Mouse (Mus musculus) urinary bladder, postnatal 10 days (tissue): ENCODE data around the gene Gm20388.

Source experiments
- DNase-seq: peaks from one replicate; pipeline ENCODE4 v3.0.0; 2022; ENCODE audit warnings: low spot score

Gene Gm20388

GRCm38 (mm10) chr8:124033400-124033799 lies 4122.8 kb downstream of the Gm20388 start:
- no peak for DNase-seq

- no peak for DNase-seq
These were observed 4127.5 kb downstream of the Gm20388 start for GRCm38 (mm10) chr8:124038121-124038520.

DNA sequence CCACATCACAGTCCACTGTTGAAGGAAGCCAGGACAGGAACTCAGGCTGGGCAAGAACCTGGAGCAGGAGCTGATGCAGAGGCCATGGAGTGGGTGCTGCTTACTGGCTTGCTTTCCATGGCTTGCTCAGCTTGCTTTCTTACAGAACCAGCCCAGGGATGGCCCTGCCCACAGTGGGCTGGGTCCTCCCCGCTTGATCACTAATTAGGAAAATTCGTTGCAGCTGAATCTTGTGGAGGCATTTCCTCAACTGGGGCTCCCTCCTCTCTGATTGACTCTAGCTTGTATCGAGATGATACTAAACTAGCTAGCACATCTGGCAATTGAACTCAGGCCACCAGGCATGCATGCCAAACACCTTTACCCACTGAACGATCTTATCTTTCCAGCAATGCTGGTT lies 4128.7 kb downstream of the Gm20388 start:
- DNase-seq: no peak

- DNase-seq: no peak
These were observed 4131.6 kb downstream of the Gm20388 start for GRCm38 (mm10) chr8:124042201-124042600.

GRCm38 (mm10) chr8:124044421-124044820 lies 4133.8 kb downstream of the Gm20388 start:
- DNase-seq: no peak

GRCm38 (mm10) chr8:124044931-124045330 lies 4134.3 kb downstream of the Gm20388 start:
- DNase-seq: no peak

GRCm38 (mm10) chr8:124045856-124046255 lies 4135.2 kb downstream of the Gm20388 start:
- no peak for DNase-seq

DNA sequence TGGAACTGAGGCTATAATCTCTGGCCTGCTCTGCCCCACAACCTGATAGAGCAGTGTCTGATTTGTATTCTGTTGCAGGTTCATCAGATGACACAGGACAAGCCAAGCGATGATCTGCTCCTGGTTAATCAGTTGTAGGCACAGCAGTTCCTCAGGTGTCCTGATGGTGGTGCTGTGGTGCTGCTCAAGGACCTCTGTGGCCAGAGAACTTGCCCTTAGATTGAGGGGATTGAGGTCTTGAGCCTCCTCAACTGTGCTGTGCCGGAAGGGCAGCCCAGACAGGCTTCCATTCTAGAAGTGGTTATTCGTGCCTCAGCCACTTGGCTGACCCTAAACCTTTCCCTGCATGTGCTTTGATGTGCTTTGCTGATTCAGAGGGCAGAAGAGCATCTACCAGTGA lies 4141.5 kb downstream of the Gm20388 start:
- DNase-seq: no peak

DNA sequence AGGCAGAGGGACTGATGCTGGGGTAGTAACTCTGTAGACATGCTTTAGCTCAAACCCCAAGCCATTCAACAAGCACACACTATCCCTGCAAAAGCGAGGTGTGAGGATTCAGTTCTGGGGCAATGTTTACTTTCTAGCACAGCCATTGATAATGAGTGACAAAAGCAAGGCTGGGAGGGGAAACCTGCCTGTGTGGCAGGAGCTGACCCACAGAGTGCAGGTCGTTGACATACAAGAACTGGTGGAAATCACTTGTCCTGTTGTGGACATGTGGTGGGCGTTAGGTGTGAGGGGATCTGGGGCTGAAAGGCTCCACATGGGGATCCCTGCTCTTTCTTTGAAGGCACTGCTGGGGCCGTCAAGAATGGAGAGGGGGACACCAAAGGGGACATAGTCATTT lies 4141.9 kb downstream of the Gm20388 start:
- no peak for DNase-seq

GRCm38 (mm10) chr8:124056832-124057655 lies 4146.4 kb downstream of the Gm20388 start:
- no peak for DNase-seq

DNA sequence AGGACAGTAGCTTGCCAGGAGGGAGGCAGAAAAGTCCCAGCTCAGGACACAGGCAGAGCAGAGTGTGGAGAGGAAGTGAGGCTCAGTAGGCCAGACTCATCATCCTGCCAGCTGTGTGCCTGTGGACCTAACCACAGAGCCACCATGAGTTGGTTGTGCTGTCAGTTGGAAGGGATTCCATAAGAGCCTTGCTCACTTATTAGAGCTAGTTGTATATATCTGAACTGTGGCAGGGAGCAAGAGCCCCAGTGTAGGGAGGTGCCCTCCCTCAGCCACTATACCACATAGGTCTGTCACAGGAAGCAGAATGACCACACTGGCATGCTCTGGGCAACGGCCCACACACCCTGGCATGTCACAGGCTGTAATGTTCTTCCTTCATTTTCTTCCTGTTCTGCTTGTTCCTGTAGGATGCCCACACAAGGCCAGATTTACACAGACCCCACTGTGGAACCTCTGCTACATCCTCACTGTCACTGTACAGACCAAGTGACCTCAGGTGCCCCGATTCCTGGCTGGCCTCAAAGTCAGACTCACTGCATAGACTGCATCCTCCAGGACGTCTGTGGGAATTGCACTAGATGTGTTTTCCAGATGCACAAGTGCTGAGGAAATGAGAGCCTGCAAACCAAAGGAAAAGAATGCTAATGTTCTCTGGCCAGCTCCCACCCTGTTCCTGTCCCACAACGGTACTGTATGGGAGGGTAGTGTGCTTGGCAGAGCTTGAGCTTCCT lies 4155.9 kb downstream of the Gm20388 start:
- no peak for DNase-seq

DNA sequence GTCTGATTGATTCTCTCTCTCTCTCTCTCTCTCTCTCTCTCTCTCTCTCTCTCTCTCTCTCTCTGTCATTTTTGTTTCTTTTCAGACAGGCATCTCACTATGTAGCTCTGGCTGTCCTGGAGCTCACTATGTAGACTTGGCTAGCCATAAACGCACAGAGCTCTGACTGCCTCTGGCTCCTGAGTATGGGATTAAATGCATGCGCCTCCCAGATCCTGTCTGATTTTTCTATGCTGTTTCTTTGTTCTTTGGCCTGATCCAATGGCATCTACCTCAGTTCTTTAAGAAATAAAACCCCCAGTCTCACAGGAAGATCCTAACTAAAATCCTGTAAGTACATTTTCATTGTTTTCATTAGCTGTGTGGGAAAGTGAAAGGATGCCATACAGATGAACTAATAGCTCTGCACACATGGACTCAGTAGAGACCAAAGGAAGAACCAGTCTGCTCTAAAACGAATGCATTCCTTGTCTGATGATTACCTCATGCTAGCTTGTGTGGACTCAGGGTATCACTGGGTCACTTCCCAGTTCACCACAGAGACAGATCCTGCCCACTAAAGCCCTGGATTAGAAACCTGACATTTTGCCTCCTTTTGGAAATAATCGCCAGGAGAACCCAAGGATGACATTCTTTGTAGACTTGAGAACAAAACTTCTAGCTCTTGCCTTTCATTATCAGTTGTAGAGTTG lies 4156.6 kb downstream of the Gm20388 start:
- DNase-seq: no peak

DNA sequence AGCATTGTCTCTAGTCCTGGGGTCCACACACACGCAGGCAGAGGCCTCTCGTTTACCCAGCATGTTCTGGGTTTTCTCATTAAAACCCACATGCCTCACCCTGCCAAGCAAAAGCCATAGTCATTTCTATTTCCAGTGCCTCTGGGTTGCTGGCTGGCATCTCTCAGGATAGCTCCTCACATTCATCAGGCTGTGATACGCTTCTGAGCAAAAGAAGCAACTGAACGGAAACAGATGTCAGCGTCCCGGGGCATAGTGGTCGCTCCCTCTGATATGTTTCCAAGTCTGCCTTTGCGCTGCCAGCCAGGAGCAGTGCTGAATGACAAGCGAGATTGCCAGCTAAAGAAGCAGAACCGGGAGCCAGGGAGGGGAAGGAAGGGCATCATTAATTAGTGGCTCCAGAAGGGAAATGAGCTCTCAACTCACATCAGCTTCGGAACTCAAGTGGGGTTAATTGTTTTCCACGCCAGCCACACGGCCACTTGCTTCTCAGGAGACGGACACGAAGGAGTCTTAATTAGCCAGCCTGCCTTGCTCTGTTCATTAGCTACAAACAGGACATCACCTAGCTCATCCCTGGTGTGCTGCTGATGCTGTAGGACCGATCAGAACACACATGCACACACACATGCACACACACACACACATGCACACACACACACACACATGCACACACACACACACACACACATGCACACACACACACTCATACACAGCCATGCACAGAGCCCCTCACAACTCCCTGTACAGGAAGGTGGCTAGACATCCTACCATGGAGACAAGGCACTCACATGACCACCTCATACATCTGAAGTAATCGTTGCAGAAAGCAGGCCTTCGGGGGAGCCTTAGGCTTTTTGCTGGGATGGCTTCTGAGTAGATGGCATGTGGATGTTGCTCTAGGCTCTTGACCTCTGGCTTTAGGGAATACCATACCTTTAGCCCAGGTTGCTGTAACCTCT lies 4160.0 kb downstream of the Gm20388 start:
- no peak for DNase-seq

DNA sequence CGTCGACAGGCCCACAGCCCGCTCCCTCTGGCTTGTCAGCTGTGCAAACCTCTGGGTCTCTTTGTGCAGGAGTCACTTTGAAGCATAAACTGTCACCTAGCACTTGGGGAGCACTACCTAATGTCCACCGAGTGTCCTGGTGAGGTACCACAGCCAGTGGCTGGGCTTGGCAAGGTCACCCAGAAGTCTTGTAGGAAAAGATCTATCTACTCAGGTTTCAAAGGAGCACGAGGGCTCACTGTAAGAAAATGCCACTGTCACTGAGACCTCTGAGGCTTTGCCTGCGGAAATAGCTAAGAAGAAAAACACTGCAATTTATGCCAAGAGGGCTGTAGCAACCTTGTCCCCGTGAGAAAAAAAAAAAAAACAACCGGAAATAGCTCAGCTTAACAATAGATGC lies 4165.3 kb downstream of the Gm20388 start:
- no peak for DNase-seq

GRCm38 (mm10) chr8:124076416-124076815 lies 4165.8 kb downstream of the Gm20388 start:
- no peak for DNase-seq

GRCm38 (mm10) chr8:124077377-124077776 lies 4166.7 kb downstream of the Gm20388 start:
- DNase-seq: no peak

GRCm38 (mm10) chr8:124077998-124078397 lies 4167.4 kb downstream of the Gm20388 start:
- no peak for DNase-seq

DNA sequence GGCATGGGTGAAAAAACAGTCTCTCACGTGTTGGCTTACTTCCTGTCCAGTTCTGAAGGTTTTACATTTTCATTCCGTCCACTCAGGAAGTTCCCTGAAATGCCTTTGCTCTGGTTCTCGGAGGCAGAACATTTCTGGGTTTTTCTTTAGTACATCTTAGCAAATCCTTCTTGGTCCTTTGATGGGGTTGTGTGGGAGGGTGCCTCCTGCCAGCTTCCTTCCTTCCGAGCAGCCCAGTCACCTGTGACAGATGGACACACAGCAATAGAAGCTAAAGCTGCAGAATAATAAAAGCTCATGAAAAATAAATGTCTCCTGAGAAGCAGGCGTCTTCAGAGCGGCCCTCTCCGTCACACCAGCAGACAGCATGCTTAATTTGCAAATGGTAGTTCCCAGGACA lies 4168.3 kb downstream of the Gm20388 start:
- DNase-seq: no peak

DNA sequence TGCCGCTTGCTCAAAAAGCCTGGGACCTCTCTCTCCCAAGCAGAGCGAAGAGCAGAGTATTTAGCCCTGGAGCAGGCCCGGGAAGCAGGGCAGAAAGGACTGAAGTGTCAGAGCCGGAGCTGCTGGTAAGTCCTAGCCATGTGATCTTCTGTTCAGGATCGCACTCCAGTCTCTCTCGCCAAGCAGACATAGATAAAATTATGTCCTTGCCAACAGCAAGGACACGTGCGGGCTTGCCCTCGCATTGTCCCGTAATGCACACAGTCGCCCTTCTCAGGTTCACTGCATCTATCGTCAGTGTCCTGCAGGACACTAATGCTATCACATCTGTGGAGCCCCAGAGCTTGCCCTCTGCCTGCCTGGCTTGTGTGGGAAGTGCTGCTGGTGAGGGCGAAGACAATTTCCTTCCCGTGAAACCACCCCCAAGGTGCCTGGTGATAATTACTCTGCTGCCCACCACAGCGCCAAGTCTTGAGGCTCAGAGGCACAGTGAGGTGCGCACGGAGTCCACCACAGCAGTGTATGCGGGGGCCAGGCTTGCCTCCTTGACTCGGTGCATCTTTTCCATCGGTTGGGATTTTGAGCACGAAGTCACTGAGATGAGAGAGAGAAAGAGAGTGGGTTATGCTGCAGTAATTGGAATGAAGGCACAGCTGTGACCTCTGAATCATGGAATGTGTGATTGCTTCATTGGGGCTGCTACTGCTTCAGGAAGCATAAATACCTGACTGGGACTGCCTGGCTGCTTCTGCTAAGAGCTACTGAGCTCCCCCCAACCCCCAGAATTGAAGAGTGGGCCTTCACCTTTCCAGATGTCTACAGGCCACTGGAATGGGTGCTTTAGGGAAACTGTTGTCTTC lies 4170.1 kb downstream of the Gm20388 start:
- DNase-seq: no peak

- DNase-seq: no peak
These were observed 4172.0 kb downstream of the Gm20388 start for GRCm38 (mm10) chr8:124082616-124083015.

GRCm38 (mm10) chr8:124083611-124084010 lies 4173.0 kb downstream of the Gm20388 start:
- DNase-seq: no peak
